Mouse (Mus musculus): ENCODE data around the gene Cbln4.

The Cbln4 gene

DNA sequence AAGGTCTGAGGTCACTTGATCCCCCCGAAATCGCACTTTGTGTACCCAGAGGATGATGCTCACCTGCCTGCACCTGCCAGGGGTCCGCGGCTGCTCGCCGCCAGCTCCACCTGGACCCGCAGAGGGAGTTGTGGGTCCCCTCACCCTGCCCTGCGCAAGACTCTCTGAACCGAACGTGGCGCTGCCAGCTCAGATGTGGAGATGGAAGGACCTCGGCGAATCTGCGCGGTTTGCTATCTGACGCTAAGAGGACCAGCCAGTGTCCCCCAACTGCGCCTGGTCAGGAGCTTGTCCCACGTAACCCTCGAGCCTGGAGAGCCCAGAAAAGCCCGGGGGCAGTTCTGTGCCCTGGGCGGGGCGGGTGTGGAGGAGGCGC, at the start of gene Cbln4:
TSS of gene Cbln4 (minus strand) at position 232 of the 376 bp plus-strand sequence.
- DNase-seq (ENCODE audit: low spot score), result no peak

GRCm38 (mm10) chr2:172078596-172078995, 35.3 kb upstream of the Cbln4 start:
- DNase-seq (ENCODE audit: low spot score), result no peak

DNA sequence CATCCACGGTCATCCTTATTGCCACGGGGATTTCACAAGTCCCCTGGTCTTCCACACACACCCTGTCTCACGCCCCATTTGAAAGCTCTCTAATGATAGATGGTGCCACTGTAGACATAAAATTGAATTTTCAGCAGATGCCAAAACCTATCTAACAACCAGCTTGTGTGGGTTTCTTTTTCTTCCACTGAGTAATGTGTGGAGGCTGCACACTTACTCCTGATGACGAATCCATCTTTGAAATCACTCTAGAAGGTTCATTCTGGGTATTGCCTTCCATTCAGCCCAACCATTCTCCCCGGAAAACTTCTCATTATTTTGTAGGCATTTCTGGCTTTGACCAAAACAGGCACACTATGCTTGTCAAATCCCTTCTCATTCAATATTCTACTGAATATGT, 33.0 kb upstream of the Cbln4 start:
- DNase-seq (ENCODE audit: low spot score), result no peak

DNA sequence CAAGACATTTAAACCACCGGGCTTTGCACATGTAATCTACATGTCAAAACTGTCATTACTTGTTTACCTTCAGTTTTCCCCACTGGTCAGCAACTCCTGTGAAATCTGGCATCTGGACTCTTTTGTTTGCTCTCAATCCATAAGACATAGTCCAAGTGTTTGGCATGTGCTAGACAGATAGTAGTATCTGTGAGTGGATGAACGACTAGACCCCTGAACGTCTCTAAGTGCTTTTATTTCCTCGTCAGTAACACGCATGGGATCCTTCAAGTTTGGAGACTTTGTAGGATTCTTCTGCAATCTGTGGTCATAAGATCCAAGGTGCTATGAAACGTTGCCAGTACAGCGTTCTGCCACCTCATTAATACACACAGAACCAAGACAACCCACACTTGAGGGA, 19.6 kb upstream of the Cbln4 start:
- no peak for DNase-seq (ENCODE audit: low spot score)

DNA sequence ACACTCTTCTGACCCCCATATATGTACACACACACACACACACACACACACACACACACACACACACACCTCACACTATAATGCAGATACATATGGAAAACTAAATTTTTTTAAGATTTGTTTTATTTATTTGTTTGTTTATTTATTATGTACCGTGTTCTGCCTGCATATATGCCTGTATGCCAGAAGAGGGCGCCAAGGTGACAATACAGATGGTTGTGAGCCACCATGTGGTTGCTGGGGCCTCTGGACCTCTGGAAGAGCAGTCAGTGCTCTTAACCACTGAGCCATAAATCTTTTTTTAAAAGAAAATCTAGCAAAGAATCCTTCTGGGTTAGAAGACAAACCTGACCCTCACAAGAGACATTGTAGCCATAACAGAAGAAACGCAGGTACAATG, 16.5 kb upstream of the Cbln4 start:
- no peak for DNase-seq (ENCODE audit: low spot score)

GRCm38 (mm10) chr2:172058936-172059665, 15.8 kb upstream of the Cbln4 start:
- no peak for DNase-seq (ENCODE audit: low spot score)

- DNase-seq (ENCODE audit: low spot score), result no peak
Measured at GRCm38 (mm10) chr2:172046002-172046401, 2.7 kb upstream of the Cbln4 start.

DNA sequence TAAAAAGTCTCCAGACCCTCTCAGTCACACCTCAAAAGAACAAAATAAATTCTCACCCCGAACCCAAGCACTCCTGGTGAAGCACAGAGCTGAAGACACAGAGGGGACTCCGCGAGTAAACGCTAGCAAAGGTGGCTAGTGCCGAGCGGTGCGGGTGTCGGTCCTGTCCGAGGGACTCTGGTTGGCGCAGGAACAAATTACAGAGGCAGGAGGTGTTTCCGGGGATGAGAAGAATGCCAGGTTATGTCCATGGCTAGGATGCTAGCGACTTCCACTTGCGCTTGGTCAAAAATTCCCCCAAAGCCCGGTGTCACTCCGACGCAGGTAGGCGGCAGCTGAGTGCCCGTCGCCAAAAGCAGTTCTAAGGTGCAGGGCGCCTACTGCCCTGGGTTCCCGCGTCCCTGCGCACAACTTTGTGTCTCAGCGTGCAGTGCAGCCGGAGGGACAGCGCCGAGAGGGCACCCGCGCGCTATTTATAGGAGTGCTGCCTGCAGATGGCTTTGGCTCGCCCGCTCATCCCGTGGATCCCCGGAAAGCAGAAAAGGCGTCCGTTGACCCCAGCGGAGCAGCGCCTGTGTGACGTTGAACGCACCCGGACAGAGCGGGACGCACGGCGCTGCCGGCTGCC, 545 bp downstream of the Cbln4 start:
- no peak for DNase-seq (ENCODE audit: low spot score)

DNA sequence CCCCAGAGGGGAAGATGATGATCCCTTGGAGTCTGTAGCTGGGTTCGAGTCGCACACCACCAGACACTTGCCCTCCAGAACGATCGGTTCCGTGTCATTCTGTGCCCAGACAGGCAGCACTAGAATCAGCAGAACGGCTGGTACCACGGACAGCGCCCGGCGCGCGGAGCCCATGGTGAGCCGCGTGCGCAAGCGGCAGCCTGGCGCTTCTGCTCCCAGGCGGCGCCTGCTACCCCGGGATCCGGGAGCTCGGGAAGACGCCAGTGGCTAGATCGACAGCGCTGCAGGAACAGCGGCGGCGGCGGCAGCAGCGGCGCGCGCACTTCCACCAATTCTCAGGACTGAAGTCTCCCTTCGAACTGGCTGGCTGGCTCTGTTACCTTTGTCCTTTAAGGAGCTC, 1.1 kb downstream of the Cbln4 start:
- DNase-seq (ENCODE audit: low spot score), result peak; percentile 82

GRCm38 (mm10) chr2:172040859-172041258, 2.4 kb downstream of the Cbln4 start:
- no peak for DNase-seq (ENCODE audit: low spot score)

- DNase-seq (ENCODE audit: low spot score), result no peak
Measured at GRCm38 (mm10) chr2:172039601-172040000, 3.7 kb downstream of the Cbln4 start.

GRCm38 (mm10) chr2:172034281-172034680, 9.0 kb downstream of the Cbln4 start:
- peak; percentile 33 for DNase-seq (ENCODE audit: low spot score)

DNA sequence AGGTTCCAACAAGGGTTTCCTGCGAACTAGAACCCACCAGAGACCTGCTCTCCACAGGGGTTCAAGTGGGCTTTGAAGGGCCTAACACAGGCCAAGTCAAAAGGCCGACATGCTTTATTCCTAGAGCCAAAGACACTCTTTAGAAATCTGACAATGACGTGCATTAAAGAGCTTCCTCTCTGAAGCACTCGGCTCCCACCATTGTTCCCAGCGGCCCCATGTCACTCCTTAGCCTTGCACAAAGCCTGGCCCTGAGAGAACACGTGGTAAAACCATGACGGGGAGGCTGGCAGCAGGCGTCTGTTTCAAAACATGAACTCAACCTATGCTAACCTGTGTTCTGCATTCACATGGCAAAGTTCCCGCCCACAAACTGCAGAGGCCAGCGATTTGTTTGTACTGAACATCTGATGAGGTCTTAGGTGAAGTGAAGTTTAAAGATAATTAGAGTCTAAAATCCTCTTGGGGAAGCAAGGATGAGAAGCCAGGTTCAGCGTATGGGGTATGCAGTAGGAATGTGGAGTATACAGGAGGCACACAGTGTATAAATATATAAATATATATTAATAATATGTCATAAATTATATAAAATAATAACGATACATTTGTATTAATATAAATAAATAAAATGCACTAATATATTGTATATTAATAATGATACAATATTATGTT, 17.7 kb downstream of the Cbln4 start:
- no peak for DNase-seq (ENCODE audit: low spot score)

DNA sequence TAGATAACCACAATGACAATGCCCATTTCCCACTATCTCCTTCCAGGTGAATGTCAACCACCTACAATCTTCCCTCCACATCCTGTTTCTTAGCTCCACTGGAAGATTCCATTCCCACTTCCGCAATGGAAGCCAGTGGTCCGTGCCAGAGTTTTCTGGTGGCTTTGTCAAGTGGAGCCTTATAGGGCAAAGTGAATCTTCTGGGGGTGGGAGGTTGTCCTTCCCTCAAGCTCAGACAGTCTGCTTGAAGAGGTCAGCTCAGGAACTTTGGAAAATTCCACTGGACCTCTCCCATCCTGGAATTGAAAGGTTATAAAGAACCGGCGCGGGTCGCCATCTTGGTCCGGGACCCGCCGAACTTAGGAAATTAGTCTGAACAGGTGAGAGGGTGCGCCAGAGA, 36.5 kb downstream of the Cbln4 start:
- no peak for DNase-seq (ENCODE audit: low spot score)

- no peak for DNase-seq (ENCODE audit: low spot score)
Measured at GRCm38 (mm10) chr2:172005970-172006369, 37.3 kb downstream of the Cbln4 start.

GRCm38 (mm10) chr2:172004029-172004984, 39.0 kb downstream of the Cbln4 start:
- DNase-seq (ENCODE audit: low spot score), result no peak

DNA sequence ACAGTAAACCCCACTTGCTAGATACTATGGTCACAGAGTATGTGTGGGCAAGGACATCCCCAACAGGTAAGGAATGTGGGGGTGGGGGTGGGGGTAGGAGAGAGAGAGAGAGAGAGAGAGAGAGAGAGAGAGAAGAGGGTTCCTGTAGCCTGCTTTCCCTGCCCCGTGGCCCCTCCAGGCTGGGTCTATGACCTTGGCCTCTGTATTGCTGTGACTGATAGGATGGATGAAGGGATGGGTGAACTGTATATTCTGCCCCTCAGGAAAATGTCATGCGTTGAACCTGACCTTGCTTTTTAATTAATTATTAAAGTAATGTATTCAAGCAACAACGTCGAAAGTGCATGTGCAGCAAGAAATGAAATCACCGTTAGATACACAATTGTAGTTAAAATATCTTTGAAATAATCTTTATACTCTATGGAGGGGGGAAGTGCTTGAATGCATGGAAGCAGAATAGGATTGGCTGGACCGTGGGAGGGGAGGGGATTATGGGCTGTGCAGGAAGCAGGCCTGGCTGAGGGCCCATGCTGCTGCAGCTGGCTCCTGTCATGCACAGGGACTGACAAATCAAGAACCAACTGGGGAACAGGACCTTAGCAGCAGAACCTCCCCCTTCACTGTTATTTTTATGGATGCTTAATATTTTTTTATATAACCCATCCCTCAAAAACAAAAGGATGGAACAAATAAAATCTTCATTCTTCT, 46.1 kb downstream of the Cbln4 start:
- no peak for DNase-seq (ENCODE audit: low spot score)

- DNase-seq (ENCODE audit: low spot score), result no peak
Measured at GRCm38 (mm10) chr2:171994861-171995260, 48.4 kb downstream of the Cbln4 start.

GRCm38 (mm10) chr2:171994240-171994639, 49.0 kb downstream of the Cbln4 start:
- DNase-seq (ENCODE audit: low spot score), result no peak

DNA sequence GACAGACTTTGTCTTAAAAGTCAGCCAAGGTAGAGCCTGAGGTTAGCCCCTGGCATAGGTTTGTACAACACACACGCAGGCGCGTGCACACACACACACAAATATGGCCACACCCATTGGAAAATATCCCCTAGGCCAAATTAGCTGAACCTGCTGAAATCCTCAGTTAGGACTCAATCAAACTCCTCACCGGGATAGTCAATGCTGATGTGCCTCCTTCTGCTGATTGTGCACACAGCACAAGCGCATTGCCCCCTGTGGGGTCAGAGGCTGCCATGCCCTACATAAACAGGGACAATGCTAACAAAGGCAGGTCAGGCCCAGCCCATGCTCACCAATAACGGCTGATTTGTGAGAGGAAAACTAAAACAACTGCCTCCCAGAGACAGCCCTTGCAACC, 56.6 kb downstream of the Cbln4 start:
- no peak for DNase-seq (ENCODE audit: low spot score)
